Mouse (Mus musculus): Measurements from ENCODE around the gene Copb2. TPM values are rescaled to one million over a fixed set of nuclear protein-coding genes. Genes with fewer than 3 reads are reported as not detected.
A peak's percentile ranks its signal among the peaks of the same experiment; 100 is the strongest.

The Copb2 gene
- total RNA-seq (2015) (130 and 144 TPM in 2 replicates), total RNA-seq (2017) (141 and 153 TPM in 2 replicates)

DNA sequence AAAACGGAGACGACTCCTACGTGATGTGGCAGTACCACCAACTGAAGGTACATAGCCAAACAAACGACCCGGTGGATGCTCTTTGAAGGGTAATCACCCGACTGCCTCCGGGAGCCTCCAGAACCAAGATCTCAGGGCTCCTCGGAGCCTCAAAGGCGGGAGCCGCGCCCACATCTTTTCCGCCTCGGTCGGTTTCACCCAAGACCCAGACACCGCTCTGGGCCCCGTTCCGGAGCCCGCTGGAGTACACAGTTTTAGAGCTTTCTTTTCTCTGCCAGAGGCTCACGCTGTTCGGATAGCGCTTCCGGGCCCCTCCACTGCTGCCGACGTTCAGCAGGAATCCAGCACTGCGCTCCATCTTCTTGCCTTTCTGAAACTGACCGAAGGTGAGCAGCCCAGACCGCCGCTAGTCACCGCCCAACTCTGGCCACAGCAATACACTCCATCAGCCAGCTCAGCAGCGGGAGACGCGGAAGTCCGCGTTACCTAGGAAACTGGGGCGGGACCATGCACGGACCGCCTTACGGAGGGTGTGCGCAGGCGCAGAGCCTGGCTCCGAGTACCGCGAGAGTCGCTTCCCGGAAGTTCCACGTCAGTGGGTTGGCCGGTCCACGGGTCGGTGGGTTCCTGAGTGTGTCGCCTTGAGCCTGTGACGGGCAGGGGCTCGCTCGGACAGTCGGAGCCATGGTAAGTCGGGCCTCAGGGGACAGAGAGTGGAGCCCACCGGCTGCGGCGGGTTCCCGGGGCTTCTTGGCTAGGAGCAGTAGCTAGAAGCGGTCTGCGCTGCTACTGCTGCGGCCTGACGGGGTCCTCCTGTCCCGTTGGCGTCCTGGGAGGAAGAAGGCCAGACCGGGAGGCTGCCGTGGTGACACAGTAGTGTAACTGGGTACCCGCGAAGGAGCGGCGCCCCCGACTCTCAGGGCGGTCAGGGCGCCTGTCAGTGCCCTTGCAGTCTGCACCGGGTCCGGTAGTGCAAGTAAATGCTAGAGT, at the start of gene Copb2:
Gene Copb2 (plus strand): TSS at position 585 of the 990 bp plus-strand sequence.
- peak; percentile 96 for ATAC-seq (ENCODE audit: poor library complexity, severe bottlenecking)

- peak; percentile 68 for ATAC-seq (ENCODE audit: poor library complexity, severe bottlenecking)
These were observed 39.6 kb upstream of the Copb2 start for GRCm38 (mm10) chr9:98523872-98524271.

GRCm38 (mm10) chr9:98524786-98525542, 38.6 kb upstream of the Copb2 start:
- ATAC-seq (ENCODE audit: poor library complexity, severe bottlenecking), result no peak

DNA sequence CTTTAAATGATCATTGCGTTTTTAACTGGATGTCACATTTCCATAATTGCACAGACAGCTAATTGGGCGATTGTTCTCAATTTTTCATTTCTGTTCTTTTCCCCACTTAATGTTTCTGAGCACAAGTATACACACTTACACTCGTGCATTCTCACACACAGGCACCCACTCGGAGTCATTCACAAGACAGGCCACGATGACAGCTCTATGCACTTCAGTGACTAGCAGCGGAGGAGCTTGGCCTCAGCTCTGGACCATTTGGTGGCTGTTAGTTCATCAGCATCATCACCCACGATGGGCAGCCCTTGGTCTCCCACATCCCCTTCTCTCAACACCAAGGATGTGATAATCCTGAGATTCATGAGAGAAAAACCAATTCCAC, 38.0 kb upstream of the Copb2 start:
- no peak for ATAC-seq (ENCODE audit: poor library complexity, severe bottlenecking)

- ATAC-seq (ENCODE audit: poor library complexity, severe bottlenecking), result no peak
These were observed 36.3 kb upstream of the Copb2 start for GRCm38 (mm10) chr9:98527226-98527625.

GRCm38 (mm10) chr9:98529776-98530175, 33.7 kb upstream of the Copb2 start:
- ATAC-seq (ENCODE audit: poor library complexity, severe bottlenecking), result no peak

- no peak for ATAC-seq (ENCODE audit: poor library complexity, severe bottlenecking)
These were observed 32.5 kb upstream of the Copb2 start for GRCm38 (mm10) chr9:98530999-98531398.

GRCm38 (mm10) chr9:98534675-98535280, 28.7 kb upstream of the Copb2 start:
- no peak for ATAC-seq (ENCODE audit: poor library complexity, severe bottlenecking)

DNA sequence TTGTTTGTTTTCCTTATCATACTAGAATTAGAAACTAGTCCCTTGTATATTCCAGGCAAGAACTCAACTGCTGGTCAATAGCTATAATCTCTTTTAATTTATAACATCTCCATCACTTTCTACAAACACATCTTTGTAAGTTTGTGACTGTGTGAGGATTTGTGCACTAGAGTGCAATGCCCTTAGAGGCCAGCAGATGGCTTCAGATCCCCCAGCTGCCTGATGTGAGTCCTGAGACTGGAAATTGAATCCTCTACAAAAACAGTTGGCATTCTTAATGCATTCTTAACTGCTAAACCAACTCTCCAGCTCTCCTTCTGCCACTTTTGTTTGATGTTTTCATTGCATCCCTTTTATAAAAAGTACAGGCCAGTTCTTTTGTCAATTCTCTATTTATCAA, 27.8 kb upstream of the Copb2 start:
- no peak for ATAC-seq (ENCODE audit: poor library complexity, severe bottlenecking)

DNA sequence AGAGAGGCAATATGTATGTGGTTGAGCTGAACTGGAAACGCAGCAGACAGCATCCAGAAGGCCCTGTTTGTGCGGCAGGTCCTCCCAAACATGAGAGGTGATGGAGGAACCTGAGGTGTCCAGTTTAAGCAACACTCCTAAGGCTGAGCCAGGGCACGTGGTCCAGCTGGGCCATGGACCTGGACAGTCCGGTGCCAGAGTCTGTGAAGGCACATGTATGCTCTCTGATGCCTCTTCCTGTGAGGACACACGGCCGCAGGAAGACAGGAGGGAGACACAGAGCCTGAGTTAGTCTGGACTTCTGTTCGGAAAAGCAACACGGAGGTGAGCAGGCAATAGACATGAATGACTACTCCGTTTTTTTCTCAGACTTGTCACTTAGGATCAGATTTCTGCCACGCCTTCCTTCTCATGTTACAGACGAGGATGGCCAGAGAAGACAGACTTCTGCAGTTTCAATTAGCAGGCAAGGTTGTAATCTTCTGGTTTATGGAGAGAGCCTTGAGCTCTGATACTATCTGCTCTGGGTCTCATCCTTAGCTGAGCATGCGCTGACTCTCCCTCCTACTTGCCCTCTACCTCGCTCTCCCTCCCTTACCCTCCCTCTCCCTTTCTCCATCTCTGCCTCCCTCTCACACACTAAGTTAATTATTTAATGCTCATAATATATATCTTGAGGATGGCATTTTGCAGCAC, 25.4 kb upstream of the Copb2 start:
- no peak for ATAC-seq (ENCODE audit: poor library complexity, severe bottlenecking)

DNA sequence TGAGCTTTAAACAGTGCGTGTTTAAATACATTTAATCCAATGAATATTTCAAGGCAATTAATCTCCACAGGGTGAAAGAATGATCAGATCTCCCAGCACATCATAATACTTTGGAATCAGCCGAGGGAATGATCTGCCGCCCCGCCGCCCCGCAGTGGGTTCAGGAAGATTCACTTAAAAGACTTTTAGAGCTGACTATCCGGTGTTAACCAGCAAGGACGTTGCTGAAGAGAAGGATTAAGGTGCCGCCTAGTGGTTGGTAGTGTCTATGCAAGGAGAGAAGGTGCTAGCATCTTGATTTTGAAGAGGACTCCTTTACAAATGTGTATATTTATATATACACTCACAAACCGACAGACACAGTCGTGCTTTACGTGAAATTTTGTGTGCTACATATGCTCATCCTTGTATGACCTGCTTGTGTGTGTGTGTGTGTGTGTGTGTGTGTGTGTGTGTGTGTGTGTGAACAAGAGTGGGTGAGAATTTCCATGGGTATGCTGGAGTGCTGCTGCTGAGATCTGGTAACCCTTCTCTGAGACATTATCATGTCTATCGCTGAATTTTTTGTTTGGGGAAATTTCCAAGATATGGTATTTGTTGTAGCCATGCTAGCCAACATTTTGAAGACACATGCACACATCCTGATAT, 24.7 kb upstream of the Copb2 start:
- ATAC-seq (ENCODE audit: poor library complexity, severe bottlenecking), result peak; percentile 66; the same call in 1 of the 2 replicates

DNA sequence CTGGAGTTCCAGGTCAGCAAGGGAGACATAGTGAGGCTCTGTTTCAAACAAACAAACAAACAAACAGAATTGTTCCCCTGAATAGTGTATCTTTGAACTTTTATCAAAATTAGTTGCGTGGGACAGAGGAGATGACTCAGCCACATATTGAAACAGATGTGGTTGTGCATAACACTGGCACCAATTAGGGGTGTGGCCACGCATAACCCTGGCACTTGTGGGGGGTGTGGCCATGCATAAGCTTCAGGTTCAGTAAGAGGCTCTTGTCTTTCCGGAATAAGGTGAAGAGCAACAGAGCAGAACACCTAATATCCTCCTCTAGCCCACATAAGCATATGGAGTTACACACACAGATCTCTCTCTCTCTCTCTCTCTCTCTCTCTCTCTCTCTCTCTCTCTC, 19.5 kb upstream of the Copb2 start:
- no peak for ATAC-seq (ENCODE audit: poor library complexity, severe bottlenecking)

DNA sequence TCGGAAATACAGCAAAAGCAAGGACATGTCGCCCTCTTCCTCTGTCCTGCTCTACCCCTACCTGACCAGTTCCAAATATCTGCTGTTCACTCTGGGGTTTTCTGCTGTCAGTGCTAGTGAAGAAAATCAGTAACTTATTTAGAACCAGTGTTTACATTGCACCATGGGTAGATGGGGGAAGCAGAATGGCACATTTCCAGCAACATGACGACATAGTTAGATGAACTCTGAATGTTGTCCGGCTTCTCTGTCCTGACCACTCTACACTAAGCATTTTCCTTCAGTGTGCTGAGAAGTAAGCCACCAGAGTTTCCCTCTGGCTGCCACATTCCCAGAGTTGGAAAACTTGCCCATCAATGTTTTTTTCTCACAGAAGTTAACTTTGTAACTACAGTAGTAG, 20.3 kb downstream of the Copb2 start:
- ATAC-seq (ENCODE audit: poor library complexity, severe bottlenecking), result no peak

DNA sequence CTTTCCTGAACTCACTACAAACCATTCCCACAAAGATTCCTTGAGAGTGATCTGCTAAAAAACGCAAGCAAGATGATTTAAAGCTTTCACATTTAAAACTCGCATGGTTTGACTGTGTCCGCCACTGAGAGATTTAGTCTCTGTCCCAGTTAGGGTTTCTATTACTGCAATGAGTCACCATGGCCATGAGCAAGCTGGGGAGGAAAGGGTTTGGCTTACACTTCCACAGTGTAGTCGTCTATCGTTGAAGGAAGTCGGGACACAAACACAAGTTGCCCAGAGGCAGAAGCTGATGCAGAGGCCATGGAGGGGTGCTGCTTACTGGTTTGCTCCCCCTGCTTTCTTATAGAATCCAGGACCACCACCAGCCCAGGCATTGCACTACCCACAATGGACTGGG, 36.6 kb downstream of the Copb2 start:
- ATAC-seq (ENCODE audit: poor library complexity, severe bottlenecking), result no peak

- ATAC-seq (ENCODE audit: poor library complexity, severe bottlenecking), result peak; percentile 99
These were observed 37.8 kb downstream of the Copb2 start, which contains the start of gene Mrps22 for GRCm38 (mm10) chr9:98601156-98601836. Mrps22 (minus strand) TSS chr9:98601660.

GRCm38 (mm10) chr9:98601837-98602359, 38.4 kb downstream of the Copb2 start:
- ATAC-seq (ENCODE audit: poor library complexity, severe bottlenecking), result no peak

DNA sequence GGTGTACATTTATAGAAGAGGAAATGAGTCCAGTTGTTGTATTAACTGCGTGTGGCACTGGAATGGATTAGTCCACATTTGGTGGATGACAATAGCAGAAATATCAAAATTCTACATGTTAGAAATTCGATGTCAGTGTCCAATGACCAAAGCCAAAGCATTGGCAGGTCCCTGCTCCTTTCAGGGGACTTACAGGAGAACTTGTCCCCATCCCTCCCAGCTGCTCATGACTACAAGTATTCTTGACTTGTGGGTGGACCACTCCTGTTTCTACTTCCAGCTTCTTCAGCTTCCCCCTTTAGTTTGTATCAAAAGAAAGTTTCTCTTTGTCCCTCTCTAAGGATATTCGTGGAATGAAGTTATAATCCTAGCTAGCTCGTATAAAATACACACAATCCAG, 41.4 kb downstream of the Copb2 start:
- no peak for ATAC-seq (ENCODE audit: poor library complexity, severe bottlenecking)

DNA sequence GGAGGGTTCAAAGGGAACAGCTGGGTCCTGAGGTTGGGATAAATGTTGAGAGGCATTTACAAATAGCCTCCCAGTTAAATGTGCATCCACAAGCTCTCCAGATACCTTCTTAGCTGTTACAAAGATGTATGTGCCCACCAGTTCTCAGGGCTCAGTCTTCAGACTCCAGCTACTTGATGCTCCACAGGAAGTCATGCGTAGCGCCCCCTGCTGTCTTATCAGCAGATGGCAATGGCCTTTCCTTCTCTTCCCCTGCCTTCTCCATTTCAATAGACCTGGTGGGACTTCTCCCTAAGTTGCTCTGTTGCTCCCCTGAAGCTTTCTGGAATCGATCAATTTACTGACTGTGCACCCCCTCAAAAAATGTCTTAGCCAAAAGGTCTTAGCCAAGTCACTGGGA, 65.0 kb downstream of the Copb2 start:
- no peak for ATAC-seq (ENCODE audit: poor library complexity, severe bottlenecking)
